Mouse (Mus musculus) stomach, postnatal 0 days (tissue): Measurements from ENCODE around the gene Sipa1l1. TPM values are rescaled to one million over a fixed set of nuclear protein-coding genes. Genes with fewer than 3 reads are reported as not detected.
"Not testable (repeated sequence)": the region's sequence is repeated elsewhere in the genome, so short reads cannot be mapped to it uniquely, and the experiment has no call there.

Experiments
- ATAC-seq: fragments of 200-750 bp; cut with Nextera tagmentation; 2 replicates; pipeline ENCODE4 v1.8.0; 2017; ENCODE audit not compliant: low FRiP score, low TSS enrichment
- DNase-seq: peaks from one replicate; pipeline ENCODE4 v3.0.0-alpha.2; 2016; ENCODE audit warnings: low spot score
- H3K27ac ChIP-seq: fragments of 300-500 bp; sonication (generic); replicated peaks from 2 replicates; pipeline ENCODE4 v1.5.1; 2014; ENCODE audit warnings: mild to moderate bottlenecking, control low read depth
- H3K27me3 ChIP-seq: fragments of 300-500 bp; sonication (generic); 2 replicates; pipeline ENCODE4 v1.6.1; 2014; ENCODE audit warnings: low read length; ENCODE audit not compliant: control insufficient read depth, insufficient read depth
- H3K36me3 ChIP-seq: fragments of 300-500 bp; sonication (generic); 2 replicates; pipeline ENCODE4 v1.6.1; 2014; ENCODE audit warnings: low read length, mixed read lengths; ENCODE audit not compliant: control insufficient read depth, insufficient read depth
- H3K4me1 ChIP-seq: fragments of 300-500 bp; sonication (generic); replicated peaks from 2 replicates; pipeline ENCODE4 v1.6.1; 2014; ENCODE audit warnings: antibody characterized with exemption; ENCODE audit not compliant: control insufficient read depth, insufficient read depth
- H3K4me2 ChIP-seq: fragments of 300-500 bp; sonication (generic); replicated peaks from 2 replicates; pipeline ENCODE4 v1.6.1; 2014; ENCODE audit warnings: low read depth, mild to moderate bottlenecking, control low read depth, moderate library complexity
- H3K4me3 ChIP-seq: fragments of 300-500 bp; sonication (generic); 2 replicates; pipeline ENCODE4 v1.5.1; 2014; ENCODE audit warnings: low read depth, low read length, control low read depth
- H3K9ac ChIP-seq: fragments of 300-500 bp; sonication (generic); 2 replicates; pipeline ENCODE4 v1.6.1; 2014; ENCODE audit warnings: mild to moderate bottlenecking, low read length, control low read depth, mixed read lengths
- H3K9me3 ChIP-seq: fragments of 300-500 bp; sonication (generic); 2 replicates; pipeline ENCODE4 v1.6.1; 2016; ENCODE audit warnings: low read length; ENCODE audit not compliant: control insufficient read depth
- CTCF ChIP-seq: IDR thresholded peaks from 2 replicates; pipeline ENCODE4 v1.5.1; 2016; ENCODE audit warnings: antibody characterized with exemption, low read depth, mild to moderate bottlenecking, moderate library complexity
- EP300 ChIP-seq: optimal IDR thresholded peaks from 2 replicates; pipeline ENCODE3; 2016; ENCODE audit warnings: antibody characterized with exemption
- WGBS: fragments of 180-500 bp; shearing (Covaris S2); extraction: QIAGEN DNeasy Blood & Tissue Kit; methylation state at CpG from one replicate; pipeline ENCODE4 v1.1.7; 2014; 5-methylcytosine and 5-hydroxymethylcytosine counted together
- polyA plus RNA-seq: library from polyadenylated mRNA; unstranded; fragments of >200 nt; fragmentation: Nextera tagmentation; extraction: Ambion mirVana; gene quantifications from 2 replicates; pipeline ENCODE4 v1.2.1, GENCODE M21; 2015

The Sipa1l1 gene
- polyA plus RNA-seq, 1 experiment from 2014 or later = 9.2 TPM

DNA sequence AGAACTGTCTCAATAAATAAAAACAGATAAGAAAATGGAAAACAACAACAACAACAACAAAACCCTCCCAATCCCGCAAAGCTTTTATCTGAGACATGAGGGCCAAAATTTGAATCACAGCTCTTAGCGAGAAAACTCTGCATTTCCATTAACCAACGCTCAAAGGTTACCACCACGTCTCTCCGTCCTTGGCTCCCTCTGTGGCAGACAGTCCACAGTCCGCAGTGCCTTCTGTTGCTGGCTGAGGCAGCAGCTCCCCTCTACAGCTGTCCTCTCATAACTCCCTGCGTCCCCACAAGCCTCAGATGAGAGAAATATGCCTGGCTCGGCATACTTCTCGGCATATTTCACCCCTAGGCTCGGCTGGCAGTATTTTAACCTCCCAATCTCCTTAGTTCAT lies 306.9 kb downstream of the Sipa1l1 start:
- Histone ChIP-seq H3K4me1 (no peaks in the 10 kb centered on the region), H3K4me3 (no peak overlapping the region), H3K36me3 (no peaks in the 10 kb centered on the region), H3K9me3 (no peaks in the 10 kb centered on the region), H3K9ac (no peak overlapping the region), H3K4me2 (no peak overlapping the region), H3K27me3 (no peaks in the 10 kb centered on the region), H3K27ac (no peak overlapping the region)
- ATAC-seq (no peak), DNase-seq (no peak)
- 83% methylated on average over 10 of the region's 10 CpGs for WGBS
- TF ChIP-seq EP300 (no peak), CTCF (no peak)

GRCm38 (mm10) chr12:82476580-82476979 lies 307.5 kb downstream of the Sipa1l1 start:
- Histone ChIP-seq H3K4me2 (no peak overlapping the region), H3K27me3 (no peaks in the 10 kb centered on the region), H3K9me3 (no peaks in the 10 kb centered on the region), H3K4me3 (no peak overlapping the region), H3K9ac (no peak overlapping the region), H3K36me3 (no peaks in the 10 kb centered on the region), H3K27ac (no peak overlapping the region; the same call in 1 of the 2 replicates), H3K4me1 (no peaks in the 10 kb centered on the region)
- ATAC-seq = no peak
- WGBS = 48% methylated on average over 2 of the region's 2 CpGs
- TF ChIP-seq EP300 (no peak), CTCF (no peak)
- no peak for DNase-seq

DNA sequence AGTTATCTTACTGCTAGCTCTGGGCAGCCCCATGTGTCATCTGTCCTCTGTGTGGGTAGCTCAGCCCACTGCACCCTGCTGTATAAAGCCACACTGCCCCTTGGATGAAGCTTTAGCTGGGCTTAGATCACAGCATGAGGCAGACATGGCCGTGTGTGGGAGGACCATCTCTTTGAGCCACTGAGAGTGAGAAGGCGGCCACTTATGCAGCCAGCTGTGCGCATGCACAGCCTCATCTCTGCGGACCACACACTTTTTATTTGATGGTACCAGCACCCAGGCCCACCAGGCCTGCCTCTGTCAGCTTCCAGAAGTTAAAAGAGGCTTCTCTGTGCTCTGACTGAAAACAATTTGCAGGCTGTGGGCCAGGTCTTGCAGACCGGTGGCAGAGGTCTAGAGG lies 308.7 kb downstream of the Sipa1l1 start:
- Histone ChIP-seq H3K36me3 (no peaks in the 10 kb centered on the region), H3K4me1 (no peaks in the 10 kb centered on the region), H3K9ac (no peak overlapping the region), H3K4me2 (no peak overlapping the region), H3K9me3 (no peaks in the 10 kb centered on the region), H3K27ac (no peak overlapping the region), H3K4me3 (no peak overlapping the region), H3K27me3 (no peaks in the 10 kb centered on the region)
- 47% methylated on average over 5 of the region's 5 CpGs for WGBS
- DNase-seq (no peak), ATAC-seq (no peak)
- TF ChIP-seq CTCF (no peak), EP300 (no peak)

GRCm38 (mm10) chr12:82478256-82478655 lies 309.1 kb downstream of the Sipa1l1 start:
- DNase-seq = no peak
- 41% methylated on average over 8 of the region's 8 CpGs for WGBS
- H3K4me2 ChIP-seq = no peak overlapping the region
- H3K4me1 ChIP-seq = no peaks in the 10 kb centered on the region
- H3K4me3 ChIP-seq = no peak overlapping the region
- no peak overlapping the region for H3K9ac ChIP-seq
- no peak for ATAC-seq
- no peaks in the 10 kb centered on the region for H3K27me3 ChIP-seq
- TF ChIP-seq EP300 (no peak), CTCF (no peak)
- no peak overlapping the region for H3K27ac ChIP-seq
- H3K36me3 ChIP-seq = no peaks in the 10 kb centered on the region
- H3K9me3 ChIP-seq = no peaks in the 10 kb centered on the region

DNA sequence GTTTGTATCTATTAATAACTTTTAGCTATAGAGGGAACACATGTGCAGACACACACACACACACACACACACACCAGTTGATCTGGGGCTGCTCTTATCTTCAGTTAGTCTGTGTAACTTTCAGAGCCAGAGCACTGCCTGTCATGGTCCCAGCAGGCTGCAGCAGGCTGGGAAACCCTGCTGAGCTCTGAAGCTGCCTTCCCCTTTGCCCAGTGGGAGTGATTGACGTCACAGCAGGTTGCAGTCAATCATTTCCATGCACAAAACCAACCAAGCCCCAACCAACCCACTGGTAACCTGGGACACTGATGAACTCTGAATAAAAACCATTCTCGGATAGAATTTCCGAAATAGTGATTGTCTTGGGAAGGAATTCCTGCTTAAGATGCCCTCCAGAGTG lies 310.3 kb downstream of the Sipa1l1 start:
- Histone ChIP-seq H3K4me1 (no peaks in the 10 kb centered on the region), H3K27me3 (no peaks in the 10 kb centered on the region), H3K36me3 (no peaks in the 10 kb centered on the region), H3K27ac (no peak overlapping the region), H3K9ac (no peak overlapping the region), H3K4me3 (no peak overlapping the region), H3K9me3 (no peaks in the 10 kb centered on the region), H3K4me2 (no peak overlapping the region)
- no peak for TF ChIP-seq EP300
- no peak for TF ChIP-seq CTCF
- WGBS = 64% methylated on average over 3 of the region's 3 CpGs
- no peak for ATAC-seq
- no peak for DNase-seq

DNA sequence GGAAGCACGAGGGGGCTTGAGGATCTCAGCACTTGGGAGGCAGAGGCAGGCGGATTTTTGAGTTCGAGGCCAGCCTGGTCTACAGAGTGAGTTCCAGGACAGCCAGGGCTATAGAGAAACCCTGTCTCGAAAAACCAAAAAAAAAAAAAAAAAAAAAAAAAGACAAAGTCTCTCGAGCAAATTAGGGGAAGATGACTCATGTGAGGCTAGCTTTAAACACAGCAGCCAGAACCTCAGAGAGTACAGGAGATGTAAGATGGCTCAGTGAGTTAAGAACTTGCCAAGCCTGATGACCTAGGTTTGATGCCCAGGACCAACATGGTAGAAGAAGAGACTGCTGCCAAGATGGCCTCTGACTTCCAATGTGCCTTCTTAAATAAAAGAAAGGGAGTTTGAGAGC lies 311.3 kb downstream of the Sipa1l1 start:
- not testable (repeated sequence) for H3K9ac ChIP-seq, H3K36me3 ChIP-seq, H3K9me3 ChIP-seq, H3K4me2 ChIP-seq, DNase-seq, H3K4me3 ChIP-seq, H3K27me3 ChIP-seq, ATAC-seq, H3K4me1 ChIP-seq, H3K27ac ChIP-seq
- 72% methylated on average over 5 of the region's 5 CpGs for WGBS
